Mouse (Mus musculus) heart, adult 8-10 months (tissue): ENCODE data around the gene Il1rl2. TPM values are rescaled to one million over a fixed set of nuclear protein-coding genes. Genes with fewer than 3 reads are reported as not detected.
"Not testable (repeated sequence)": the region's sequence is repeated elsewhere in the genome, so short reads cannot be mapped to it uniquely, and the experiment has no call there.

ENCODE experiments used
- DNase-seq: peaks from one replicate; pipeline ENCODE4 v3.0.0; 2022; ENCODE audit warnings: low spot score
- total RNA-seq, 4 experiments: library from RNA; stranded (reverse); gene quantifications; 2 replicates each; pipeline ENCODE4 v1.2.4; 2022

Il1rl2 gene
- total RNA-seq = 1 to 10 TPM in 2 of 4 experiments, under 1 TPM in 2; 0.60 to 1.7 (median 1.2) TPM

DNA sequence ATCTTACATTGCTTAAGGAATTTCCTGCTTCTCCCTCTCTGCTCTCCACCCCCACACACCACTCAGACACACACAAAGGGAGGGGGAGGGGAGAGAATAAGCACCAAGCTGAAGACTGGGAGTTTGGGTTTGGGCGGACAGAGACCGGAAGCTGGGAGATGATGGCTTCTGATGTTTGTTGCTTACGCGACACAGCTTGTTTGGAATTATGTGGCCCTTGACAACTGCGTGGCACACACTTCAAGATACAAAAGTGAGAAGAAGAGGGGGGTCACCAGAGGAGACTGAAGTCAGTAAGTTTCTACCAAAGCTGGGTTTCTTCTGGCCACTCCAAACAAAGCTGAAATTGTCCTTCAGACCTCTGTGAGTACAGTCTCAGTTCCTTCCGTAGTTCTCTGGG lies at the start of gene Il1rl2:
Gene Il1rl2, plus strand, starts transcription at position 154 of the 400 bp plus-strand sequence.
- peak; percentile 44 for DNase-seq

DNA sequence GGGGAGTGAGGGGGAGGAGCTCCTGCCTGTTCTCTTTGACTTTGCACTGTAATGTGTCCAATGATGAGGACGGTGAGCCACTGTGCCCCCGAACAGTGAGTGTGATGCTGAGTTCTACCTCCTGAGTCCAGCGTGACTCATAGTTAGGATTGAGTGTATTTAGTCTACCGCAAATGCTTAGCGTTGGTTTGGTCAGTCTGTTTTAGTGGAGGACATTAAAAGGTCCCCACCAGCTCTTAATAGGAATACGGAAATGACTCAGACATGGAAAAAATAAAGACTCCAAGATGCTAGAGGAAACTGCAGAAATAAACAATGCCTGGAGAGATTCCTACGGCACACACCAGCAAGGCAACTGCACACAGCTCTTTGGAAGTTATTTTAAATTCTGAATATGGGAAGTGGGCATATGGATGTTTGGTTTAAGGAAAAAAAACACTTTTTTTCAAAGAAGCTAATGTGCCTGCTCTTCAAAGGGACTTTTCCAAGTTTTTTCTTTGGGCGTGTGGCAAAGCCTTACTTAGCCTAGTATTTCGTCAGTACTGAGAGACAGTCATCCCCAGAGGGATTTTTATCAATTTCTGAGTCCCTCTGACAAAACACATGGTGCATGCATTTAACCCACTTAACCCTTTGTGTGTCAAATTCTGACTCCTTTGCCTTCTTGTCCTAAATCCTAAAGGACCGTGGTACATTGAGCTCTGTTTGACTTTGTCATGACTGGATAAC lies 49.0 kb upstream of the Il1rl2 start:
- peak; percentile 63 for DNase-seq

DNA sequence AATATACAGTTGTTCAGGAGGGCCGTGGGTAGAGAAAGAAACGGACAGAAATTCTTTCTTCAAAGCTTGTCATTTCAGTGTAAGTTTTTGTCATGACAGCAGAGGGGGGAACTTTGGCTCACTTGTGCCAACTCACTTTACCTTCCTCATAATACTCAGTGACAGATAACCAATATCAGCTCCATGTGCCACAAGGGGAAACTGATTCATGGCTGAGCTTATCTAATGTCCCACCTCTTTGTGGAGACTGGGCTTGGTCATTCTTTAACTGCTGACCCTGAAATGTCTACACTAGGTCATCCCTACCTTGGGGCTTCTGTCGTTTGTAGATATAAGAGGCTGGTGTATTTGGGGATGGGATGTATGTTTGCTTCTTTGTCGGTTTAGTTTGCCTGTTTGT lies 46.5 kb upstream of the Il1rl2 start:
- DNase-seq = no peak

DNA sequence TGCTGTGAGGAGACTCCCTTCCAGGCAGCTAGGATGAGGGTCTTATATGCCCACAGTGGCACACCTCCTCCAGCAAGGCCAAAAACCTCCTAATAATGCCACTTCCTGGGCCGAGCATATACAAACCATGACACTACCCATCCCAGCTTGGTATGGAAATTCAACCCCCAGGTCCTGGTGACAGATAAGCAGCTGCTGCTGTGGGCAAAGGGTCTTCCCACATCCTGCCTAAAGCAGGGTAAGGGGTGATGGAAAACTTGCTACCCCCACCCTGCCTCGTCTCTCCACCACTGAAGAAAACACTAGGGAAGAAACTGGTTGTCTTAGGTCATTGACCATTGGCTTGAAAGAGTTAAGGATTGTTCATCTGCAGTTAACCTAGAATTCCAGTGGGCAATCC lies 45.7 kb upstream of the Il1rl2 start:
- no peak for DNase-seq

DNA sequence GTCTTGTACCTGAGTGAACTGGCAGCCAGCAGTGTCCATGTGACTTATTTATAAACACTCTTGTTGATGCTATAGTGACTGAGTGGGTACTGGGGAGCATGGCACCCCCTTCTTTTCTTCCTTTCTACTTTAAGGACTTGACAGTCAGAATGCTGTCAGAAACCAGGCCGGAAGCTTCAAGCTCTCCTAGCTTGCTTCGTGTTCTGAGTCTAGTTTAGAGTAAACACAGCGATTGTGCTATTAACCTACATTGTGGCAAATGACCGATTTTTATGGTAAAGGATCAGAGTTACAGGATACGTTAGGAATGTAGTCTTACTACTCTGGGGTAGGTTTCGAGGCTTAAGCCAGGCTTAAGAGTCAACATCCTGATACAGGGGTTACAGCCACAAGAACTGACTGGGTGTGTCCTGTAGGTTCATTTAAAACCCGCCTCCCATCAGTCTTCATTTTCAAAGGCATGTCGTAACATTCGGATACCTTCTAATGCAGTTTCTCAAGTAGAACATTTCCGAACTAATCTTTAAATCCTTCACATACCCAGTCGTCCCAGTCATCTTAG lies 45.1 kb upstream of the Il1rl2 start:
- DNase-seq = no peak

DNA sequence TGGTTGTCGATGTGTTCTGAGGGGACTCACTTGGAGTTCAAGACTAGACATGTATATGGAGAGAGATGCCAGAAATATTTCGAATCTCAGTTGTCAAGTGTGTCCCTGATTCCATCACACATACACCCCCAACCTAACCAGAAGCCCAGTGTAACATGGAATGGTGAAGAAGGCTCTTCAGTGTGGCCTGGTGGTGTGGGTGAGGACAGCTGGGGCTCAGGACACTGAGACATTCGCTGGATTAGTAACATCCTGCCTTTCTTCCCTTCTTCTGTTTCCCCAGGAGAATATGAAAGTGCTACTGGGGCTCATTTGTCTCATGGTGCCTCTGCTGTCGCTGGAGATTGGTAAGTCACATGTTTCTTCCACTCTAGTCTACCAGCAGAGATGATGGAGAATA lies 42.5 kb upstream of the Il1rl2 start:
- DNase-seq = no peak

DNA sequence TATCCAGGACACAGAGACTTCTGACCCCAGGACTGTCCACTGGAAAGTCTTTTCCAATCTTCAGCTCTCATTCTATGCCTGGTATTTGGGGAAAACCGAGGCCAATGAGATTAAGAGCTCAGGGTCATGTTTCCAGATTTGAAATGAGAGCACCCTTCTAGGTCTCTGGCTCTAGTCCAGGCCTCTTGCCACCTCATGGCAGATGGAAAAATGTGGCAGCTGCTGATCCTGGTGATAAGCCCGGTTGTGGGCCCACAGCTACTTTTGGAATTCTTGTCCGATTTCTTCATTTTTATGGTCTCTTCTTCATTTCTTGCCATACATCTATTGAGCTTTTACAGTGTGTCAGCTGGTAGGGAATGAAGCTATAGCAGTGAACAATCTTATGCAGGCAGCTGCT lies 42.0 kb upstream of the Il1rl2 start:
- DNase-seq = no peak

DNA sequence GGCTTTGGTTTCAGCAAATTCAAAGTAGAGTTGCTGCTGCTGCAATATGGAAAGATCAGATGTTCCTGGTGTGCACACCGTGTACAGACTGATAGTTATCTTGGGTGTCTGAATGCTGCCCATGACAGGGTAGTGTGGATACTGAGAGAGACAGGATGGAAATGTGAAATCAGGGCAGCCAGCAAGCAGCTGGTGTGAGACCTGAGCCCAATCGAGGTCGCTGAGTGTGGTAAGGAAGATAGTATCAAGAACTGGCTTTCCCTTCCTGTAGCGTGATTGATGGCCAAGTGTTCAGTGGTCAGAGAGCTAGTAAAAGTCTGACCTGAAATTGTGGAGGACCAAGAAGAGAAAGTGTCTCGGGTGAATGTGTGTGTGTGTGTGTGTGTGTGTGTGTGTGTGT lies 40.4 kb upstream of the Il1rl2 start:
- DNase-seq = no peak

DNA sequence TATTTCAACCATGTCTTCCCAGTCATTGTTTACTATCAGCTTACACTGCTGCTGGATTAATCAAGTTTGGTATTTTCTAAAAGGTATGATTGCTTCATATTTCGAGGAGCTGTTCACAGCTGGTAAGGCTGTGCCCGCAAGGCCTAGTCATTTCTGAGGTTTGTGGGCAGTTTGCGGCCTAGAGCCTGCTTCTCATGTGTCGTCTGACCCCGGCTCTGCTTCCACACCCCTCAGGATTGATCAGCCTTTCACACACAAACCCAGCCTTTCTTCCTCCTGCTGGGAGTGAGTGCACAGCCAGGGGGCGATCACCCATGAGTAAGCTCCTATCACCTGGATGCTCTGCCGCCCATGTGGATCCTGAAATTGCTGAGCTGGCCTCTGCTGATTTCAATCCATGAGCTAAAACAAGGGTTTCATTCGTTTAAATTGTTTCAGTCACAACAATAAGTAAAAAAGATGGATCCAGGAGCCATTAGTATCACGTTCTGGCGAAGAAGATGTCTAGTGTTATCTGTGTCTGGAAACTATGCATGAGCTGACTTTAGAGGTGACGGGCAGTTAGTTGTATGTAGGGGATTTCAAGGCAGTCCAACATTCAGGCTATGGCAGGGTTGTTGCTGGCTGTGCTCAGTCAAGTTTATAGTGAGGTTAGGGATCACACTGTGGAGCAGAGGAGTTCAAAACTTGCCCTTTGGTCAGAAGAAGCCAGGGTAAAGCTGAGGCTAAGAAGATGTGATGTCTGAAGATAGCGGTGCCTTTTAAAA lies 33.7 kb upstream of the Il1rl2 start:
- DNase-seq = no peak

DNA sequence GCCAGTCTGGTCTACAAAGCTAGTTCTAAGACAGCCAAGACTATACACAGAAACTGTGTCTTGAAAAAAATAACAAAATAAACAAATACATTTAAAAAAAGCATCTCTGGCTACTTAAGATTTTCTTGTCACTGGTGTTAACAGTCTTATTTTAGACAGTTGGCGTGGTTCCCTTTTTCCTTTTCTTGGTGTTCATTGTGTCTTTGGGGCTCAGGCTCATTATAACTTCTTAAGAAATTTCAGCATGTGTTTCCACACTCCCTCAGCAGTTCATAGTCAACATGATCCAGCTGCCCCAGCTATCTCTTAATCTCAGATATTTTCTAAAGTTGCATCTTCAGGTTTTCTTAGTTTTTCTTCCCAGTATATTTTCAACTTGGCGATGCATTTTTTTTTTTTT lies 32.2 kb upstream of the Il1rl2 start:
- DNase-seq = no peak

DNA sequence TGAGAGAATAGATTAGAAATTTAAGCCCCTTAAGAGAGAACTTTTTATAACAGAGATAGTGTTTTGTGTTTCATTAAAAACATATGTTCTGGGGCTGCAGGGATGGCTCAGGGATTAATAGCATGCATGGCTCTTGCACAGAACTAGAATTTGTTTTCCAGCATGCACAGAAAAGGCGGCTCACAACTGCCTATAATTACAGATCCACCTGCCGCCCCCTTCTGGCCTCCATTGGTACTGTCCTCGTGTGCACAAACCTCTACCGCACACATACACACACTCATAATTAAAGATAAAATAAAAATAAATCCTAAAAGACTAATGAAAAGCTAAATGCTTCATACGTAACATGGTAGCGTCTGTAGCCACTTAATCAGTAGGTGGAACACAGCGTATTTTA lies 30.5 kb upstream of the Il1rl2 start:
- DNase-seq = no peak

DNA sequence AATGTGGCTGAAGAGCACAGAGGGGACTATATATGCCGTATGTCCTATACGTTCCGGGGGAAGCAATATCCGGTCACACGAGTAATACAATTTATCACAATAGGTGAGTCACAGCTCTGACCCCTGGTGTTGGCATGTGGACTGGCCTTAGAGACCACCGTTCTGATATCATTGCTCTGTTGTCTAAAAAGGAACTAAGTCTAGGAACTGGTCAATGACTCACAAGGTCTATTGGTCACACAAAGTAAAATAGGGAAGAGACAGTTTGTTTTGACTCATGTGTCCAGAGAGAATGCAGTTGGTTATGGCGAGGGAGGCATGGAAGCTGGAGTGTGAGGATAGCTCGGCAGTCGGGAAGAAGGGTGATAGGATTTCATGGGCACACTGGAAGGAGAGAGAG lies 29.6 kb upstream of the Il1rl2 start:
- no peak for DNase-seq

DNA sequence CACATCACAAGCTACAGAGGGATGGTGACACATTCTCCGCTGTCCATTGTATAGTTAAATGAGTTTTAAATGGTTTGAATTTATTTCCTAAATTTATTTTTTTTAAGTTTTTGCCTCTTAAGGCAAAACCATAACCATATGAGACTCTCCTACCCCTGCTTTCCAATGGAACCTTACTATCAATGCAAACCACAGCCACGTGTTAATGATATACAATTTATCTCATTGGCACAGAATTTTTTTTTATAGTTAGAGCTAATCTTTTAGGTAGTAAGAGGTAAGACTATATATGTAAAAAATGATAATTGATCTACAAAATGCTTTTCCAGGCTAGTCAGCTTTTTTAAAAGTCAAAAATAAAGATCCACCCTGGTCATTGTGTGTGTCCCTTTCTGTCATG lies 26.4 kb upstream of the Il1rl2 start:
- DNase-seq = no peak

DNA sequence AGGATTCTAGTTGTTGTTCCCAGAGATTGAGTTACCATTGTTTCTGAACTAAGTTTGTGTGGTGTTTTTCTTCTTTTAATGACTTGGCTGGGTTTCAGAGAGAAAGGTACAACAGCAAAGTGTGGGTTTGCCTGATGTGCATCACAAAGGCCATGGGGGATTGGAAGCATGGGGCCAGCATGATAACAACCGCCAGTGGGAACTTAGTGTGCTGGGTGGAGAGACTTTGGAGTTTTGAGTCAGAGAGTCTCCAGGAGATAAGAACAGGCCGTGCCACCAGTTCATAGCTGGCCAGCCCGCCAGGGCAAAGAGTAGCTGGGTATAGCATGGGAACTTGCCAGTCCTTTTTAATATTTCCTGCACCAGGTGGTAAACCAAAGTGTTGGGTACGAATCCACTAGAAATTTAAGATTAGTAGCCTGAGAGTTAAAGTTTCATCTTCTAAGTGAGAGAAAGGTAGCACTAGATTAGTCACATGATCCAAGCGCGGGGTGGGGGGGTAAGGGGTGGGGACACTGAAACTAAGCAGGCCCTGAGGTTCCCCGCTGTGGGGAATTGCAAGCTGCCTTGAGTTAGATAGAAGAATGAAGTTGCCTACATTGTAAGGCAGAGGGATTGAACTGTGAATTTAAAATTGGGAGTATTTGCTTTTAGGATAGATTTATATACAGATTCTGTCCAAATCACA lies 21.1 kb upstream of the Il1rl2 start:
- no peak for DNase-seq

DNA sequence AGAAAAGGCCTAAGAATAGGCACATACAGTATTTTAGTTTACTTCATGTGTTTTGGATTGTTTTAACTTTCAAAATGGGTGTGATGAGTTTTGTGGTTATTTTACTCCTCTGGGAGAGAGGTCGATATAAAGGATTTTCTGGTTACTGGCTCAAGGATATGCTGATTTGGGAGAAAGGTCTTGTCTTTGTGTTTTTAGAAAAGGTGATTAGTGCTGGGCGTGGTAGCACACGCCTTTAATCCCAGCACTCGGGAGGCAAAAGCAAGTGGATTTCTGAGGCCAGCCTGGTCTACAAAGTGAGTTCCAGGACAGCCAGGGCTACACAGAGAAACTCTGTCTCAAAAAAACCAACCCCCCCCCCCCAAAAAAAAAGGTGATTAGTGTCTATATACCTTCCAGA lies 20.1 kb upstream of the Il1rl2 start:
- not testable (repeated sequence) for DNase-seq

DNA sequence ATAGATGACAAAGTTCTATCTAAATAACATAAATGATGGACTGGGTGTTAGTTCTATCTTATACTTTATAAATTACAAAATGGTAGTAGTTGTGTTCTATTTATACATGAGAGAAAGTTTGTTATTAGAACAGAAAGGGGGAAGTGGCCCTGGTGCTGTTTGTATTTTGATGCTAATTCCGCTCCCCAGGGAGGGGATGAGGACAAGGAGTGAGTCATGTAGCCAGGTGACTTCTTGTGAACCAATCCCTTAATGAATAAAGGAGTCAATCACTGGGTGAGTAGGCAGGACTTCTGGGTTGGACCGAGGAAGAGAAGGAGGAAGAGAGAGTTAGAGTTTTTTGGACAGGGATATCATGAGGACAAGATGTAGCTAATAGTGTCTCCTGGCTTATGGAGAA lies 18.3 kb upstream of the Il1rl2 start:
- DNase-seq = no peak

DNA sequence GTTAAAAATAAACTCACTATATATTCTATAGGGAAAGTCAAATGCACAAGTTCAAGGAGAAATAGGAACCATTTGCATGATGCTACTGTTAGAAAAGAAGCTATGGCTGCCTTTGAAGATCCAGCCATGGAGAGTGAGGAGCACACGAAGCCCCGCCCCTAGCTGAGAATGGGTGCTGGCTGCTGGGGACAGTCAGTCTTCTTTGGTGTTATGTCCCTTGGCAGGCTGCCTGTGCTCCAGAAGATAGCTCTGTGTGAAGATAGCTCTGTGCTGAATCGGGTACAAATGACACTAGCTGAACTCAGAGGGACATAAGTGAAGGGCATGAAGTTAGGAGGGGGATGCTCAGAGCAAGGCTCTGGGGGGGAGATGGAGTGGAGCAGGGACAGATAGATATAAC lies 13.3 kb upstream of the Il1rl2 start:
- no peak for DNase-seq

DNA sequence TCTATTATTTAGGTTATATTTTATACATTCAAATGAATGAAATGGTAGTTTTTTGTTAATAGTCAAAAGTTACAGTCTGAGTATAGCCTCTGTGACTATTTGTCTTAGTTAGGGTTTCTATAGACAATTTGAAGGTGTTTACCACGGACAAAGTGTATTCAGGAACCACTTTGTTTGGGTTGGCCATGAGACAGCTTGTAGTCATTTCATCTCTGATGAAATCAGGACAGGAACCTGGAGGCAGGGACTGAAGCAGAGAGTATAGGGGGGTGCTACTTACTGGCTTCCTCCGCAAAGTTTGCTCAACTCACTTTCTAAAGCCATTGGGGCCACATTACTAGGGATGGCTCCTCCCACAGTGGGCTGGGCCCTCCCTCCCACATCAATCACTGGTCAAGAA lies 12.8 kb upstream of the Il1rl2 start:
- DNase-seq = no peak

DNA sequence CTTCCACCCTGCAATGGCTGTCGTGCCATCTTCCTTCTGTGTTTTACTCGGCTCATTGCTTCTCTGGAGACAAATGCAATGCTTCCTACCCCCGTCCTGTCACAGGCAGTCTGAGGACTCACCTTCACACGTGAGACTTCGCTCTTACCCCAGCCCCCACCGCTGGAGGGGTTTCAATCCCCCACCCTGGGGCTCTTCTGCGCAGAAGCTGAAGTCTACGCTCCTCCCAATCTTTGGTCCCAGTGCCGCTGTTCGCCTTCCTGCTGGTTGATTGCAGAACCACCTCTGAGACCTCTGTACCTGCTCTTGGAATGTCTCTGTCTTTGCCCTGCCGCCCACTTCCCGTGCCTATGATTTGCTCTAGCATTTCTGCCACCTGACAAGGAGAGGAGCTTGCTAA lies 10.4 kb upstream of the Il1rl2 start:
- no peak for DNase-seq

DNA sequence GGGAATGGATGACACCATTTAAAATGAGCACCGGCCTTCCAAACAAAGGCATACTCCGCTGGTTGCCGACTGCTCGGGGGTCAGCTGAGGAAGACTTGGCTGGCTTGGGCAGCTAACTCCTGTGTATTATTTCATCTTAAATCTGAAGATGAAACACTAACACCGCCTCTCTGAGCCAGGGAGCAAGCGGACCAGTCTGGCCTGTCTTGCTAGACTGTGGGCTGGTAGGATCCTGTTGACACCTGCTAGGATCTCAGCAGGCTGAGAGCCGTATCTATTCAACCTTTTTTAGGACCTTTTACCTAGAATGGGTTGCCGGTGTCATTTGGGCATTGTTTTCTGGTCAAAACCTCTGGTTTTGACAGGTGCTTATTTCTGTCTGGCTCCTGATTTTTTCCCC lies 6.8 kb upstream of the Il1rl2 start:
- DNase-seq = no peak

DNA sequence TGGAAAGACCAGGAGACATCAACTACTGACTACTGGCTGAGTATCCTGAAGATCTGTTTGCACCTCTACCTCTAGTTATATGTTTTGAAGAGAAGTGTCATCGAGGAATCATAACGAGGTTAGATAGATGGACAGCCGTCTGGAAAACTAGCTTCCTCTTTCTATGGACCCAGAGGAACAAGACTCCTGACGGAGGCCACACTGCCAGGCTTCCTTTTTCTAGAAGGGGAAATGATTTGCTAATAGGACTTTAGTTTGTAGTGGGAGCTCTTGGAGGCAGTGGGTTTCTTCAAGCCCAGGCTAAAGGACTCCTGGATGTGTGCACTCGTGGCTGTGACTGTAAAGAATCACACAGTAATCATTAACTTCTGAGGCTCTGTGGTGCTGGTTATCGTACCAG lies 2.6 kb upstream of the Il1rl2 start:
- DNase-seq = no peak

DNA sequence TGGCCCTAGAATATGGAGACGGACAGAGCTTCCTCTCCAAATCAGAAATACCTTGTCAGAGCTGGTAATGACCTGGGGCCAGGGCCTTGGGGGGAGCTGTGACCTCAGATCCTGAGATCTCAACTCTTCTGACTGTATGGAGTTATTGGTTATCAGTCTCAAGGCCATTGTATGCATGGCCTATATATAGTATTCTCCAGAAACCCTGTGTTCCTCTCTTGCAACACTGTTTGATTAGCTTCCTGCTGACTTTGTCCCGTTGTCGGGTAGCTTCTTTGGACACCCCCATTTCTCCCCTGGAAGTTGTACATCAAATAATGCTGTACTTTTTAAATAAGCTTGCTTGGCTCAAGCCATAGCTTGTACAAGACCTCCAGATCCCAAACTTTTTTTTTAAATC lies 1.9 kb upstream of the Il1rl2 start:
- DNase-seq = no peak
